Mouse (Mus musculus): ENCODE data around the gene Olfm2. TPM values are rescaled to one million over a fixed set of nuclear protein-coding genes. Genes with fewer than 3 reads are reported as not detected.
"Not testable (repeated sequence)": the region's sequence is repeated elsewhere in the genome, so short reads cannot be mapped to it uniquely, and the experiment has no call there.

Olfm2 gene
- total RNA-seq, 2 experiments from 2014 or later, result not detected

GRCm38 (mm10) chr9:20662874-20663273 is 83.3 kb downstream of the Olfm2 start:
- no peak for ATAC-seq (ENCODE audit: poor library complexity, severe bottlenecking)

GRCm38 (mm10) chr9:20662325-20662724 is 83.8 kb downstream of the Olfm2 start:
- ATAC-seq (ENCODE audit: poor library complexity, severe bottlenecking), result peak; percentile 86

GRCm38 (mm10) chr9:20657546-20657945 is 88.6 kb downstream of the Olfm2 start:
- no peak for ATAC-seq (ENCODE audit: poor library complexity, severe bottlenecking)

- no peak for ATAC-seq (ENCODE audit: poor library complexity, severe bottlenecking)
These were observed 92.3 kb downstream of the Olfm2 start for GRCm38 (mm10) chr9:20653859-20654258.

- ATAC-seq (ENCODE audit: poor library complexity, severe bottlenecking), result peak; percentile 11
These were observed 93.9 kb downstream of the Olfm2 start for GRCm38 (mm10) chr9:20652260-20652658.

GRCm38 (mm10) chr9:20651602-20652259 is 94.4 kb downstream of the Olfm2 start, which contains the start of gene Pin1:
Gene Pin1, plus strand, starts transcription at chr9:20652095.
- peak; percentile 96 for ATAC-seq (ENCODE audit: poor library complexity, severe bottlenecking)

- ATAC-seq (ENCODE audit: poor library complexity, severe bottlenecking), result peak; percentile 13
These were observed 101.0 kb downstream of the Olfm2 start for GRCm38 (mm10) chr9:20645121-20645520.

- peak; percentile 78 for ATAC-seq (ENCODE audit: poor library complexity, severe bottlenecking)
These were observed 101.6 kb downstream of the Olfm2 start, which contains the start of gene Fbxl12 for GRCm38 (mm10) chr9:20644360-20645081. Gene Fbxl12, minus strand, starts transcription at chr9:20644767.

- ATAC-seq (ENCODE audit: poor library complexity, severe bottlenecking), result no peak
These were observed 102.4 kb downstream of the Olfm2 start for GRCm38 (mm10) chr9:20643781-20644180.

- ATAC-seq (ENCODE audit: poor library complexity, severe bottlenecking), result peak; percentile 84
These were observed 103.2 kb downstream of the Olfm2 start for GRCm38 (mm10) chr9:20642896-20643466.

GRCm38 (mm10) chr9:20642101-20642895 is 103.9 kb downstream of the Olfm2 start, which contains the start of gene Ubl5:
Gene Ubl5, plus strand, starts transcription at chr9:20642878.
- ATAC-seq (ENCODE audit: poor library complexity, severe bottlenecking), result peak; percentile 24

- ATAC-seq (ENCODE audit: poor library complexity, severe bottlenecking), result no peak
These were observed 104.6 kb downstream of the Olfm2 start for GRCm38 (mm10) chr9:20641501-20641900.

GRCm38 (mm10) chr9:20639486-20639885 is 106.7 kb downstream of the Olfm2 start:
- no peak for ATAC-seq (ENCODE audit: poor library complexity, severe bottlenecking)

- ATAC-seq (ENCODE audit: poor library complexity, severe bottlenecking), result no peak
These were observed 107.6 kb downstream of the Olfm2 start for GRCm38 (mm10) chr9:20638552-20638951.

GRCm38 (mm10) chr9:20636790-20637189 is 109.4 kb downstream of the Olfm2 start:
- ATAC-seq (ENCODE audit: poor library complexity, severe bottlenecking), result no peak

- no peak for ATAC-seq (ENCODE audit: poor library complexity, severe bottlenecking)
These were observed 109.9 kb downstream of the Olfm2 start for GRCm38 (mm10) chr9:20636256-20636655.

- ATAC-seq (ENCODE audit: poor library complexity, severe bottlenecking), result not testable (repeated sequence)
These were observed 110.5 kb downstream of the Olfm2 start for GRCm38 (mm10) chr9:20635676-20636075.

- ATAC-seq (ENCODE audit: poor library complexity, severe bottlenecking), result no peak
These were observed 114.8 kb downstream of the Olfm2 start for GRCm38 (mm10) chr9:20631332-20631731.
